Mouse (Mus musculus): Measurements from ENCODE around the gene Hoxc5. TPM values are rescaled to one million over a fixed set of nuclear protein-coding genes. Genes with fewer than 3 reads are reported as not detected.

Hoxc5 gene
- polyA plus RNA-seq, 1 experiment = not detected

DNA sequence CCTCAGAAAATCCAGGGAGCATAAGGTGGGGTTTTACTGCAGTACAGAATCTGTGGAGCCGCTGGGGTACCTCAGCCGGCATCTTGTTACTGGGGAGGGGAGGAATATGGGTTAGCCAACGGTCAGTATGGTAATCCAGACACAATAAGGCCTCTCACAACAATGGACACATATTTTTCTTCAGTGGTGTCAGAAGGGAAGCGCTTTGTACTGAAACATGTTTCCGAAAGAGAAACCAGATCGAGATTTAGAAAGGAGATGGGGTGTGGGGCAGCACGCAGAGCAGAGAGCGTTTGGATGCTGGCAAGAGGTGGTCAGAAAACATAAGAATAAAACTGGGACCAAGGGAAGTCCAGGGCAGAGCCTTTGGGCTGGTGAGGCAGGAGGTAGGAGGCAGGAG, 62.9 kb downstream of the Hoxc5 start:
- no peak overlapping the region for H3K27ac ChIP-seq (ENCODE audit: insufficient read depth, low read depth, low read length)

DNA sequence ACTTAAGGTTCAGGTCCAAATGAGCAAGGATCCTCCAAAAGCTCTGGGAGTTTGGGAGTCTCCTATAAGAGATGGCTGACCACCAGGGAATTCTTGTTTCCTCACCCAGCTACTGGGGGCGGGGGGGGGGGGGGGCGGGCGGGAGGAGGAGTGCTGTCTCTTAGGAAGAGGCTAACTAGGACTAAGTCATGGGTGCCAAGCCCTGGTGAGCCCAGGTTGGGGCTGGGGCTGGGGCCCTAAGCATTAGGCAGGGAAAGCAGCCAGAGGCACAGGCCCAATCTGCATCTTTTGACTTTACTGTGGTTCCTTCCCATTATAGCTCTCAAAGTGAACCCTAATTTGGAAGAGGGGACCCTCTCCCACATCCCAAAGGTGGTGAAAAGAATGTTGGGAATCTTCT, 64.9 kb downstream of the Hoxc5 start:
- Histone ChIP-seq H3K27ac (ENCODE audit: insufficient read depth, low read depth, low read length) (no peak overlapping the region), H3K4me1 (ENCODE audit: control insufficient read depth, insufficient read depth, low read length) (no peaks in the 10 kb centered on the region), H3K4me3 (ENCODE audit: insufficient read depth, low read depth, low read length) (no peak overlapping the region)
- 0% methylated on average over 3 of the region's 3 CpGs for WGBS
- TF ChIP-seq POLR2A (IDR thresholded peaks at IDR 0.05; ENCODE audit: insufficient read depth, low read depth, low read length) = no peak
- no peak for TF ChIP-seq CTCF (IDR thresholded peaks at IDR 0.05; ENCODE audit: insufficient read depth, low read depth, low read length)

More for the DNA sequence above, 62.9 kb downstream of the Hoxc5 start:
- Histone ChIP-seq H3K4me3 (ENCODE audit: insufficient read depth, low read depth, low read length) (no peak overlapping the region), H3K4me1 (ENCODE audit: control insufficient read depth, insufficient read depth, low read length) (no peaks in the 10 kb centered on the region)
- 2% methylated on average over 8 of the region's 8 CpGs for WGBS
- TF ChIP-seq CTCF (IDR thresholded peaks at IDR 0.05; ENCODE audit: insufficient read depth, low read depth, low read length) (no peak), POLR2A (IDR thresholded peaks at IDR 0.05; ENCODE audit: insufficient read depth, low read depth, low read length) (no peak)

DNA sequence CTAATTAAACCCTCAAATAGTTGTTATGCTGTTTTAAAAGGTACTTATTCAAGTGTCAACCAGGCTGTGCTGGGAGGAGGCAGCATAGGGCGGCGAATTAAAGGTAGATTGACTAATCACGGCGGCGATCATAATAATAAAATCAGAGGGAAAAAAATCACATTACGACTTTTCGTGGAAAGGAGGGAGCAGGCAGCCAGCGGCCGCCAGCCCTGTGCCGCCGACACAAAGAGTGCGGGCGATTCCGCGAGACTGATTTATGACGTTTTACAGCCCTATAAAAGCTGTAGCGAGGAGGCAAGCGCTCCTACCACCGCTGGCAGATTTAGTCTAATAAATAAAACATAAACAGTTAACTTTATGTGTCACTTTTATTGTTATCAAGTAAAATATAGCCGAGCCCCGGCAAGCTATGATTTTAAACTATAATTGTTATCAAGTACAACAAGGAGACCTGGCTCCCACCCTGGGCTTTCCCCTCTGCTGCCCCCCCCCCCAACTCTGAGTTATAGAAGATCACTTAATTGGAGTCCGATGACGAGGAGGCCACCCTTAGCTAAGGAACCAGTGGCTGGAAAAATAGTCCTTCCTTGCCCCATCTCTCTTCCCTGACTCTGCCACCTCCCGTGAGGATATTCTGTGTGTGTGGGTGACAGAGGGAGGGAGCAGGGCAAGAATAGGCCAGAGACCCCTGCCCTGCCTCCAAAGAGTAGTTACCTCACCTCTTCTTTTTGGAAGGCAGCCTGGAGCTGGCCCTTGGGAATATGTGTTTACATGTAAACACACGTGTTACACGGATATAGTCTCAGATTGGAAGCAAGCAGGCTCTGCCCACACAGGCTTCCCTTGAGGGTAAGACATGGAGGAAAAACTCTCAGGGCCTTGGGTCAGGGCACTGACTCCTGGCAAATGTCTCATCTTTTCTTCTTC, 65.7 kb downstream of the Hoxc5 start:
- WGBS = 4% methylated on average over 26 of the region's 26 CpGs
- Histone ChIP-seq H3K4me1 (ENCODE audit: control insufficient read depth, insufficient read depth, low read length) (no peaks in the 10 kb centered on the region), H3K27ac (ENCODE audit: insufficient read depth, low read depth, low read length) (no peak overlapping the region), H3K4me3 (ENCODE audit: insufficient read depth, low read depth, low read length) (no peak overlapping the region)
- TF ChIP-seq CTCF (IDR thresholded peaks at IDR 0.05; ENCODE audit: insufficient read depth, low read depth, low read length) (no peak), POLR2A (IDR thresholded peaks at IDR 0.05; ENCODE audit: insufficient read depth, low read depth, low read length) (no peak)

- H3K27ac ChIP-seq (ENCODE audit: insufficient read depth, low read depth, low read length) = no peak overlapping the region
- no peak for TF ChIP-seq CTCF (IDR thresholded peaks at IDR 0.05; ENCODE audit: insufficient read depth, low read depth, low read length)
- TF ChIP-seq POLR2A (IDR thresholded peaks at IDR 0.05; ENCODE audit: insufficient read depth, low read depth, low read length) = no peak
- H3K4me1 ChIP-seq (ENCODE audit: control insufficient read depth, insufficient read depth, low read length) = no peaks in the 10 kb centered on the region
- H3K4me3 ChIP-seq (ENCODE audit: insufficient read depth, low read depth, low read length) = no peak overlapping the region
- WGBS = under 1% methylated on average over 24 of the region's 24 CpGs
Observed at GRCm38 (mm10) chr15:103034043-103034806, 67.0 kb downstream of the Hoxc5 start.

- Histone ChIP-seq H3K27ac (ENCODE audit: insufficient read depth, low read depth, low read length) (no peak overlapping the region), H3K4me3 (ENCODE audit: insufficient read depth, low read depth, low read length) (no peak overlapping the region), H3K4me1 (ENCODE audit: control insufficient read depth, insufficient read depth, low read length) (no peaks in the 10 kb centered on the region)
- 2% methylated on average over 34 of the region's 34 CpGs for WGBS
- no peak for TF ChIP-seq CTCF (IDR thresholded peaks at IDR 0.05; ENCODE audit: insufficient read depth, low read depth, low read length)
- no peak for TF ChIP-seq POLR2A (IDR thresholded peaks at IDR 0.05; ENCODE audit: insufficient read depth, low read depth, low read length)
Observed at GRCm38 (mm10) chr15:103034807-103035547, 67.7 kb downstream of the Hoxc5 start.

GRCm38 (mm10) chr15:103035548-103035881, 68.3 kb downstream of the Hoxc5 start:
- Histone ChIP-seq H3K4me1 (ENCODE audit: control insufficient read depth, insufficient read depth, low read length) (no peaks in the 10 kb centered on the region), H3K4me3 (ENCODE audit: insufficient read depth, low read depth, low read length) (no peak overlapping the region), H3K27ac (ENCODE audit: insufficient read depth, low read depth, low read length) (no peak overlapping the region)
- TF ChIP-seq POLR2A (IDR thresholded peaks at IDR 0.05; ENCODE audit: insufficient read depth, low read depth, low read length) = no peak
- no peak for TF ChIP-seq CTCF (IDR thresholded peaks at IDR 0.05; ENCODE audit: insufficient read depth, low read depth, low read length)
- 2% methylated on average over 14 of the region's 14 CpGs for WGBS

DNA sequence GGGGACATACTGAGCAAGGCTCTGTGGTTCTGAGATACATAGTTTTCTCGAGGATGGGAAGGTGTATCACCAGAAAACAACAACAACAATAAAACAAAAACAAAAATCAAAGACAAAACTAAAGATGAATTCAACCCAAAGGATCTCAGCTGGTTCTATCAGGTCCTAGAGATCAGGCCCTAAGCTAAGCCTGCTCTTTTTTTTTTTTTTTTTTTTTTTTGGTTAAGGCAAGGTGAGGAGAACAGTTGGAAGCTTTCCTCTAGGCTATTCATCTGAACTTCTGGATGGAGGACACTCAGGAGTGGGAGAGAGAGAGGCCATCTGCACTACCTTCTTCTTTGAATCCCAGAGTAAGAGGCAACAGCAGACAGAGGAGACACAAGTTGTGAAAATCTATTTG, 70.3 kb downstream of the Hoxc5 start:
- 46% methylated on average over 1 of the region's 1 CpGs for WGBS
- TF ChIP-seq POLR2A (IDR thresholded peaks at IDR 0.05; ENCODE audit: insufficient read depth, low read depth, low read length) = no peak
- no peak for TF ChIP-seq CTCF (IDR thresholded peaks at IDR 0.05; ENCODE audit: insufficient read depth, low read depth, low read length)
- H3K4me3 ChIP-seq (ENCODE audit: insufficient read depth, low read depth, low read length) = no peak overlapping the region
- no peaks in the 10 kb centered on the region for H3K4me1 ChIP-seq (ENCODE audit: control insufficient read depth, insufficient read depth, low read length)
- H3K27ac ChIP-seq (ENCODE audit: insufficient read depth, low read depth, low read length) = no peak overlapping the region

- WGBS = 25% methylated on average over 10 of the region's 10 CpGs
- no peak overlapping the region for H3K4me3 ChIP-seq (ENCODE audit: insufficient read depth, low read depth, low read length)
- no peak for TF ChIP-seq CTCF (IDR thresholded peaks at IDR 0.05; ENCODE audit: insufficient read depth, low read depth, low read length)
- no peak for TF ChIP-seq POLR2A (IDR thresholded peaks at IDR 0.05; ENCODE audit: insufficient read depth, low read depth, low read length)
Observed at GRCm38 (mm10) chr15:103038701-103039480, 71.6 kb downstream of the Hoxc5 start.

More at GRCm38 (mm10) chr15:103038701-103039480, 71.6 kb downstream of the Hoxc5 start:
- Histone ChIP-seq H3K4me1 (ENCODE audit: control insufficient read depth, insufficient read depth, low read length) (no peaks in the 10 kb centered on the region), H3K27ac (ENCODE audit: insufficient read depth, low read depth, low read length) (no peak overlapping the region)
